9 mouse cellular contexts compared by ENCODE assay signal in genomic region chr12:105455063-105455559, GRCm38 (mm10). TPM values are rescaled to one million over a fixed set of nuclear protein-coding genes. Genes with fewer than 3 reads are reported as not detected.
A peak's percentile ranks its signal among the peaks of the same experiment; 100 is the strongest.
DNase-seq lines count a peak whose midpoint lies in the region; ATAC-seq and TF ChIP-seq lines count a peak whose summit lies in the region.
"Had no signal": no experiment of that assay in that cellular context is flagged by ENCODE, and none has a peak within 500 bp of the region (broad histone marks: within the 10 kb centered on the region; RNA-seq: fewer than 3 reads in every experiment).

No protein-coding gene starts in this region.

- H3K36me3 ChIP-seq in lung, postnatal 0 days (ENCODE audit: insufficient read depth, low read length) = no peaks in the 10 kb centered on the region
- no peaks in the 10 kb centered on the region for H3K36me3 ChIP-seq in forebrain, embryonic 16.5 days (ENCODE audit: control insufficient read depth, insufficient read depth)
- H3K36me3 ChIP-seq in limb, embryonic 11.5 days (ENCODE audit: control insufficient read depth, insufficient read depth, low read length) = no peaks in the 10 kb centered on the region
- H3K36me3 ChIP-seq: liver, embryonic 15.5 days had no signal

- no peak overlapping the region for H3K27ac ChIP-seq in lung, postnatal 0 days (ENCODE audit: low read length)
- peak overlapping the region; percentile 91 for H3K27ac ChIP-seq in forebrain, embryonic 16.5 days (ENCODE audit: low read length)
- peak overlapping the region; percentile 45; the same call in 1 of the 2 replicates for H3K27ac ChIP-seq in limb, embryonic 11.5 days (replicated peaks; ENCODE audit: low read depth, low read length)
- H3K27ac ChIP-seq: liver, embryonic 15.5 days had no signal

- H3K9ac ChIP-seq in lung, postnatal 0 days (replicated peaks; ENCODE audit: low read depth) = no peak overlapping the region
- peak overlapping the region; percentile 95 for H3K9ac ChIP-seq in forebrain, embryonic 16.5 days (replicated peaks; ENCODE audit: low read depth, low read length)
- peak overlapping the region; percentile 53 for H3K9ac ChIP-seq in limb, embryonic 11.5 days (ENCODE audit: low read length)
- H3K9ac ChIP-seq: liver, embryonic 15.5 days had no signal

- no peak for TF ChIP-seq CTCF in lung, postnatal 0 days (IDR thresholded peaks at IDR 0.05)

- ATAC-seq in lung, postnatal 0 days = no peak
- peak; percentile 60 for ATAC-seq in forebrain, embryonic 16.5 days
- peak; percentile 36; the same call in 1 of the 2 replicates for ATAC-seq in limb, embryonic 11.5 days (ENCODE audit: insufficient number of reproducible peaks, low FRiP score, low TSS enrichment, low read depth)

- H3K4me3 ChIP-seq in lung, postnatal 0 days (ENCODE audit: low read depth, low read length) = no peak overlapping the region; the same call in 1 of the 2 replicates
- H3K4me3 ChIP-seq in forebrain, embryonic 16.5 days (replicated peaks; ENCODE audit: low read length) = peak overlapping the region; percentile 96
- peak overlapping the region; percentile 69 for H3K4me3 ChIP-seq in limb, embryonic 11.5 days (ENCODE audit: low read depth, low read length)

- no peaks in the 10 kb centered on the region for H3K27me3 ChIP-seq in lung, postnatal 0 days (replicated peaks; ENCODE audit: insufficient read depth, low read length)
- H3K27me3 ChIP-seq in forebrain, embryonic 16.5 days (replicated peaks; ENCODE audit: control insufficient read depth, insufficient read depth, low read length) = no peaks in the 10 kb centered on the region
- H3K27me3 ChIP-seq in limb, embryonic 11.5 days (ENCODE audit: control insufficient read depth, insufficient read depth, low read length) = no peaks in the 10 kb centered on the region

- DNase-seq in lung, postnatal 0 days (ENCODE audit: low spot score) = no peak
- DNase-seq in lung, adult 18-20 months = no peak
- DNase-seq in limb, embryonic 11.5 days (ENCODE audit: low spot score) = peak; percentile 68
- peak; percentile 72 for DNase-seq in telencephalon, adult 2 months (ENCODE audit: low read depth, low spot score)
- DNase-seq in gastrocnemius, postnatal 4 days (ENCODE audit: low spot score in 2 of 2) = no peak
- no peak for DNase-seq in thymus, postnatal 10 days (ENCODE audit: low spot score in 2 of 2)
- no peak for DNase-seq in adrenal gland, postnatal 14 days

- H3K4me1 ChIP-seq in lung, postnatal 0 days (ENCODE audit: insufficient read depth, low read depth, low read length) = peaks cover 3% of the 10 kb centered on the region; the same call in 1 of the 2 replicates
- H3K4me1 ChIP-seq in forebrain, embryonic 16.5 days (replicated peaks; ENCODE audit: control insufficient read depth, insufficient read depth, low read length) = peaks cover 53% of the 10 kb centered on the region
- peaks cover 16% of the 10 kb centered on the region for H3K4me1 ChIP-seq in limb, embryonic 11.5 days (ENCODE audit: control insufficient read depth, insufficient read depth, low read length)

- no peaks in the 10 kb centered on the region for H3K9me3 ChIP-seq in lung, postnatal 0 days (ENCODE audit: low read length)
- H3K9me3 ChIP-seq in forebrain, embryonic 16.5 days (ENCODE audit: control insufficient read depth, low read length) = no peaks in the 10 kb centered on the region
- H3K9me3 ChIP-seq in limb, embryonic 11.5 days (ENCODE audit: control insufficient read depth, low read length) = no peaks in the 10 kb centered on the region
- H3K9me3 ChIP-seq: liver, embryonic 15.5 days had no signal

- WGBS in lung, postnatal 0 days = 7% methylated on average over 4 of the region's 4 CpGs
- 2% methylated on average over 4 of the region's 4 CpGs for WGBS in forebrain, embryonic 16.5 days
- 0% methylated on average over 4 of the region's 4 CpGs for WGBS in limb, embryonic 11.5 days

- peak overlapping the region; percentile 85 for H3K4me2 ChIP-seq in lung, postnatal 0 days (replicated peaks; ENCODE audit: low read depth, low read length)
- peak overlapping the region; percentile 63 for H3K4me2 ChIP-seq in forebrain, embryonic 16.5 days (ENCODE audit: low read length)
- peak overlapping the region; percentile 71 for H3K4me2 ChIP-seq in limb, embryonic 11.5 days (ENCODE audit: low read depth, severe bottlenecking)

- no peak for TF ChIP-seq EP300 in lung, postnatal 0 days (IDR thresholded peaks at IDR 0.05)

RNA-seq across cellular contexts. Expression of gene D430019H16Rik, which starts 1.5 kb away (rescaled TPM):
- 0.54 and 0.67 TPM in 2 replicates for polyA plus RNA-seq in lung, postnatal 0 days (2015; fragmentation: Nextera tagmentation; extraction: Ambion mirVana)
- 14.0 and 17.8 TPM in 2 replicates for polyA plus RNA-seq in forebrain, embryonic 16.5 days (2015; fragmentation: Nextera tagmentation; extraction: Ambion mirVana)
- 4.1 and 4.7 TPM in 2 replicates for polyA plus RNA-seq in limb, embryonic 11.5 days (2014; fragmentation: Nextera tagmentation; extraction: Ambion mirVana)
- total RNA-seq in gastrocnemius, postnatal 4 days (2021) = 1 to 10 TPM; 6.4 to 6.7 TPM
- total RNA-seq in adrenal gland, postnatal 14 days (2021) = 4.9 and 5.7 TPM in 2 replicates

Comparison
In these comparisons a context has a peak if more than half of its experiments do, and no peak if none do; other contexts are left out.
1. DNase-seq: peak in limb, embryonic 11.5 days (single experiment) and telencephalon, adult 2 months (single experiment); none in lung, postnatal 0 days (single experiment), lung, adult 18-20 months (0 of 2), gastrocnemius, postnatal 4 days (0 of 2), thymus, postnatal 10 days (0 of 2) and adrenal gland, postnatal 14 days (single experiment).
2. Peak in every context shown above with its lines, with median percentiles within 50 percentile points of each other: H3K4me2 ChIP-seq.